ENCODE assay signal across 10 mouse cellular contexts in the genomic region with DNA sequence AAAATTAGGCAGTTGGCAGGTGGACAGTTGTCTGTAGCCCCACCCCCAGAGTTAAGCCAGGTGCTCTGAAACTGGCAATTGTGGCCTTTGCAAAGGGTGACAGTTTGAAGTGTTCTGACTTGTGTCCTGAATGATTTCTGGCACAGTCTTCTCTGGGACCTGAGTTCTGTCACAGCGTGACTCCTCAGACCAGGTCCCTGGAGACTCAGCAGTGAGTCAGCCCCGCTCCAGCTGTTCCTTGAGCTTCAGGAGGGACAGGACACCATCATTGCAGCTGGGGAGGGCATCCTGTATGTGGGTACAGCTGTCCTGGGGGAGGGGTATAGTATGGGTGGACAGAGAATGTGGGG. TPM values are rescaled to one million over a fixed set of nuclear protein-coding genes. Genes with fewer than 3 reads are reported as not detected.
A peak's percentile ranks its signal among the peaks of the same experiment; 100 is the strongest.
DNase-seq lines count a peak whose midpoint lies in the region; ATAC-seq and TF ChIP-seq lines count a peak whose summit lies in the region.
"Had no signal": no experiment of that assay in that cellular context is flagged by ENCODE, and none has a peak within 500 bp of the region (broad histone marks: within the 10 kb centered on the region; RNA-seq: fewer than 3 reads in every experiment).

No protein-coding gene starts in this region.

- ATAC-seq in heart, postnatal 0 days (ENCODE audit: insufficient read depth, low read depth): peak; percentile 70

- H3K4me1 ChIP-seq in heart, postnatal 0 days (ENCODE audit: control insufficient read depth, insufficient read depth): peaks cover 12% of the 10 kb centered on the region; the same call in 1 of the 2 replicates

- intact Hi-C loops in gastrocnemius, adult 2 months (cut with DNase I): loop anchor here (1.0 kb wide), 1 partner anchor 402 kb away; no protein-coding TSS in a partner anchor

- TF ChIP-seq CTCF in gastrocnemius, adult 2 months (IDR thresholded peaks at IDR 0.05): no peak
- no peak for TF ChIP-seq CTCF in heart, postnatal 0 days (IDR thresholded peaks at IDR 0.05; ENCODE audit: low read depth)

- no peaks in the 10 kb centered on the region for H3K27me3 ChIP-seq in heart, postnatal 0 days (ENCODE audit: control insufficient read depth, insufficient read depth, low read length)

- WGBS in heart, postnatal 0 days: 31% methylated on average over 2 of the region's 2 CpGs

- H3K36me3 ChIP-seq in heart, postnatal 0 days (replicated peaks; ENCODE audit: control insufficient read depth, insufficient read depth, low read length): peaks cover 57% of the 10 kb centered on the region

- no peaks in the 10 kb centered on the region for H3K9me3 ChIP-seq in heart, postnatal 0 days (replicated peaks; ENCODE audit: control insufficient read depth, low read length)

- TF ChIP-seq EP300 in heart, postnatal 0 days (IDR thresholded peaks at IDR 0.05; ENCODE audit: low read depth): no peak; the same call in 1 of the 2 replicates

- peak overlapping the region; percentile 85 for H3K27ac ChIP-seq in gastrocnemius, adult 2 months
- peak overlapping the region; percentile 26 for H3K27ac ChIP-seq in heart, postnatal 0 days (ENCODE audit: low read depth)
- H3K27ac ChIP-seq: hindbrain, embryonic 14.5 days had no signal

- no peak overlapping the region for H3K9ac ChIP-seq in heart, postnatal 0 days (replicated peaks; ENCODE audit: low read depth, low read length)
- H3K9ac ChIP-seq: hindbrain, embryonic 14.5 days had no signal

- H3K4me2 ChIP-seq in heart, postnatal 0 days (ENCODE audit: low read depth, low read length): no peak overlapping the region
- H3K4me2 ChIP-seq: hindbrain, embryonic 14.5 days had no signal

- DNase-seq in gastrocnemius, adult 2 months: peak; percentile 68
- no peak for DNase-seq in gastrocnemius, postnatal 10 days
- DNase-seq in 3T3-L1 (ENCODE audit: low read depth, low spot score): peak; percentile 56
- DNase-seq in adrenal gland, postnatal 25 days: peak; percentile 42
- DNase-seq in heart, postnatal 0 days (ENCODE audit: low spot score): peak; percentile 61
- no peak for DNase-seq in layer of hippocampus, adult 9-10 months (ENCODE audit: low spot score)
- no peak for DNase-seq in kidney, adult 9 months
- no peak for DNase-seq in layer of hippocampus, postnatal 25 days (ENCODE audit: extremely low spot score in 1 of 2, low spot score in 1 of 2)

- H3K4me3 ChIP-seq in gastrocnemius, adult 2 months: no peak overlapping the region
- H3K4me3 ChIP-seq in heart, postnatal 0 days (ENCODE audit: low read depth, low read length): no peak overlapping the region

RNA-seq across cellular contexts. Expression of a gene that starts 19.1 kb away (rescaled TPM):
- 10 to 100 TPM; 48.4 to 63.3 TPM for total RNA-seq in gastrocnemius, adult 2 months (2021)
- 10 to 100 TPM; 80.9 to 83.6 TPM for total RNA-seq in gastrocnemius, postnatal 10 days (2021)
- total RNA-seq in adrenal gland, postnatal 25 days (2021): 18.0 and 18.8 TPM in 2 replicates
- 26.1 and 31.8 TPM in 2 replicates for total RNA-seq in heart, postnatal 0 days (2014; rRNA removed; ENCODE audit: low replicate concordance)
- 10.8 and 11.7 TPM in 2 replicates for polyA plus RNA-seq in heart, postnatal 0 days (2015; fragmentation: Nextera tagmentation; extraction: Ambion mirVana)
- 10 to 100 TPM; 43.5 to 44.3 TPM for total RNA-seq in layer of hippocampus, postnatal 25 days (2021)

RNA-seq across cellular contexts. Expression of a gene that starts 20.7 kb away (rescaled TPM):
- total RNA-seq in gastrocnemius, adult 2 months (2021): 100 to 1,000 TPM; 154 to 224 TPM
- total RNA-seq in gastrocnemius, postnatal 10 days (2021): 100 to 1,000 TPM; 159 to 191 TPM
- total RNA-seq in adrenal gland, postnatal 25 days (2021): 136 and 143 TPM in 2 replicates
- 34.1 and 42.4 TPM in 2 replicates for total RNA-seq in heart, postnatal 0 days (2014; rRNA removed; ENCODE audit: low replicate concordance)
- 201 and 207 TPM in 2 replicates for polyA plus RNA-seq in heart, postnatal 0 days (2015; fragmentation: Nextera tagmentation; extraction: Ambion mirVana)
- 10 to 100 TPM; 90.3 to 92.3 TPM for total RNA-seq in layer of hippocampus, postnatal 25 days (2021)

RNA-seq across cellular contexts. Expression of a gene that starts 45.1 kb away (rescaled TPM):
- total RNA-seq in gastrocnemius, adult 2 months (2021): 10 to 100 TPM in 1 of 2 experiments, 1 to 10 TPM in 1; 1.8 to 18.9 TPM
- total RNA-seq in gastrocnemius, postnatal 10 days (2021): 1 to 10 TPM; 3.7 to 4.5 TPM
- total RNA-seq in adrenal gland, postnatal 25 days (2021): 33.6 and 34.6 TPM in 2 replicates
- not detected in 2 replicates for total RNA-seq in heart, postnatal 0 days (2014; rRNA removed; ENCODE audit: low replicate concordance)
- polyA plus RNA-seq in heart, postnatal 0 days (2015; fragmentation: Nextera tagmentation; extraction: Ambion mirVana): 0.32 and 0.48 TPM in 2 replicates
- total RNA-seq in layer of hippocampus, postnatal 25 days (2021): 1 to 10 TPM; 7.9 to 9.7 TPM
- polyA plus RNA-seq: limb, embryonic 11.5 days had no signal

Comparison
In these comparisons a context has a peak if more than half of its experiments do, and no peak if none do; other contexts are left out.
1. DNase-seq: peak in gastrocnemius, adult 2 months (single experiment), 3T3-L1 (single experiment), adrenal gland, postnatal 25 days (single experiment) and heart, postnatal 0 days (single experiment); none in gastrocnemius, postnatal 10 days (single experiment), layer of hippocampus, adult 9-10 months (single experiment), kidney, adult 9 months (single experiment) and layer of hippocampus, postnatal 25 days (0 of 2).